Mouse (Mus musculus) thymus, adult 2 months (tissue): ENCODE measurements around the gene Pla2g4b. TPM values are rescaled to one million over a fixed set of nuclear protein-coding genes. Genes with fewer than 3 reads are reported as not detected.
A peak's percentile ranks its signal among the peaks of the same experiment; 100 is the strongest.

ENCODE experiments used
- DNase-seq: peaks from one replicate; pipeline ENCODE4 v3.0.0; 2021
- H3K27ac ChIP-seq: fragments of 200-500 bp; 2 replicates; pipeline ENCODE4 v1.5.1; 2012; ENCODE audit warnings: low read length, control low read depth; ENCODE audit not compliant: control insufficient read depth, insufficient read depth
- H3K27me3 ChIP-seq: fragments of 200-500 bp; 2 replicates; pipeline ENCODE4 v1.6.1; 2012; ENCODE audit warnings: mild to moderate bottlenecking, low read length, moderate library complexity, mixed read lengths; ENCODE audit not compliant: control insufficient read depth, insufficient read depth
- H3K36me3 ChIP-seq: fragments of 200-500 bp; 2 replicates; pipeline ENCODE4 v1.6.1; 2012; ENCODE audit warnings: mild to moderate bottlenecking, low read length, moderate library complexity; ENCODE audit not compliant: control insufficient read depth, insufficient read depth
- H3K4me1 ChIP-seq: fragments of 200-500 bp; replicated peaks from 2 replicates; pipeline ENCODE4 v1.6.1; 2012; ENCODE audit warnings: low read length; ENCODE audit not compliant: control insufficient read depth, insufficient read depth
- H3K4me3 ChIP-seq: fragments of 200-500 bp; 2 replicates; pipeline ENCODE4 v1.5.1; 2012; ENCODE audit warnings: mild to moderate bottlenecking, low read length, control low read depth, moderate library complexity; ENCODE audit not compliant: control insufficient read depth, insufficient read depth
- CTCF ChIP-seq: fragments of 200-500 bp; IDR thresholded peaks from 2 replicates; pipeline ENCODE4 v1.5.1; 2012; ENCODE audit warnings: mild to moderate bottlenecking, control low read depth, low read length, moderate library complexity, borderline replicate concordance; ENCODE audit not compliant: control insufficient read depth, poor library complexity, insufficient read depth; ENCODE audit errors: extremely low read depth
- POLR2A ChIP-seq: fragments of 200-500 bp; IDR thresholded peaks from 2 replicates; pipeline ENCODE4 v1.6.1; 2012; ENCODE audit warnings: mild to moderate bottlenecking, low read length, control low read depth, moderate library complexity; ENCODE audit not compliant: control insufficient read depth, poor library complexity, insufficient read depth; ENCODE audit errors: extremely low read depth
- WGBS: fragments of 180-500 bp; shearing (Covaris S2); methylation state at CpG from one replicate; pipeline ENCODE4 v1.1.7; 2018; 5-methylcytosine and 5-hydroxymethylcytosine counted together
- polyA plus RNA-seq: library from polyadenylated mRNA; depleted of rRNA; stranded (reverse); fragments of >200 nt; gene quantifications from 2 replicates; pipeline ENCODE4 v1.2.3, GENCODE M21; 2012

Gene Pla2g4b
- polyA plus RNA-seq, 1 experiment: 7.7 TPM

DNA sequence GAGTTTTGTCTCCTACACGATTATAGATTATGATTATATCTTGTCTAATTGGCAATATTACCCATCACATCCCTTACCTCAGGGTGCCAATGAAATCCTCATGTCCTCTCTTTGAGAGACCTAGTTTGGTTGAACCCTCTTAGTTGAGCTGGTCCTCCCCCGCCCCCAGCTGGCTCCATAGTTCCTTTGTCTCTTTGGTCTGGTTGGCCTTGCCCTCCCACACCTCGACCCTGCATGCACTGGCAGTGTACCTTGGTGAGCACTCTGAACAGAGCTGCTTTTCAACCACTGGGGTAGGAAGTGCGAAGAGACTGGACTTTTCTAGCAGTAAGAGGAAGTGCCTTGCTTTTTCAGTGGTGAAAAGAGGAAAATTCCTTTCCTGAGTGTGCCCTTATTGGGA, 31.3 kb upstream of the Pla2g4b start:
- Histone ChIP-seq H3K4me3 (no peak overlapping the region), H3K27ac (no peak overlapping the region)
- no peak for TF ChIP-seq CTCF
- TF ChIP-seq POLR2A: no peak

DNA sequence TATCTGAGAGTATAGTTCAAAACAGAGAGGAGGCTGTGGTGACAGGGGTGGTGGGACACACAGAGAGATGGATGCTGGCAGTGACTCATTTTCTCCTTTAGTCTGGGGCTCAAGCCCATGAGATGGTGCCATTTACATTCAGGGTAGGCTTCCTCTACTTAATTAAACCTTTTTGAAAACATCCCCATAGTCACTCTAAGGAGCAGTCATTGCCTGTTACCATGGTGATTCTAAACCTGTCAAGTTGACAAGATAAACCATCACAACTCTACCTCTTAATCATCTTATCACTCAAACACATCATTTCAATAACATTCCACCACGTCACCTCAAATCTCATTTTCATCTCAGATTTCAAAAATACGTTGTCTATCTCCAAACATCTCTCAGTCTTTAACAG, 29.2 kb upstream of the Pla2g4b start:
- Histone ChIP-seq H3K4me3 (no peak overlapping the region), H3K36me3 (no peaks in the 10 kb centered on the region), H3K27me3 (no peaks in the 10 kb centered on the region), H3K4me1 (no peaks in the 10 kb centered on the region), H3K27ac (no peak overlapping the region)
- WGBS: 92% methylated on average over 2 of the region's 2 CpGs
- TF ChIP-seq CTCF (no peak), POLR2A (no peak)
- DNase-seq: no peak

More for the DNA sequence above, 31.3 kb upstream of the Pla2g4b start:
- DNase-seq: no peak
- 67% methylated on average over 4 of the region's 4 CpGs for WGBS
- no peaks in the 10 kb centered on the region for H3K4me1 ChIP-seq
- no peaks in the 10 kb centered on the region for H3K27me3 ChIP-seq
- no peaks in the 10 kb centered on the region for H3K36me3 ChIP-seq

DNA sequence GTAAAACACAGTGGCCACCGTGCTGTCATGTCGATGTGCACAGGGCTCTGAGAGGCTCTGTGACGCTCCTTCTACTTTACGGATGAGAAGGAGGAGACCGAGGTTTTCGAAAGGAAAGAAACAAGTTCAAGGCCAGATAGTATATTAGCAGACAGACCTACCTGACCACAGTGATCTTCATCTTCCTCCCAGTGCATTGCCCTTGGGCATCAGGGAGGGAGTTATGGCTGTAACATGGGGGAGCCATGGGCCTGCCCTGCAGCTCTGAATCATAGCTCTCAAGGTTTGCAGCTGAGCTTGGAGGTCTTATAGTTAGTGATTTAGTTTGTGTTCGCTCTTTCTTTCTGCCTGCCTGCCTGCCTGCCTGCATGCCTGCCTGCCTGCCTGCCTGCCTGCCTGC, 26.5 kb upstream of the Pla2g4b start:
- no peak for DNase-seq
- 96% methylated on average over 7 of the region's 7 CpGs for WGBS
- H3K4me1 ChIP-seq: no peaks in the 10 kb centered on the region
- TF ChIP-seq POLR2A: no peak
- H3K27ac ChIP-seq: no peak overlapping the region
- no peak overlapping the region for H3K4me3 ChIP-seq
- no peaks in the 10 kb centered on the region for H3K36me3 ChIP-seq
- H3K27me3 ChIP-seq: no peaks in the 10 kb centered on the region

DNA sequence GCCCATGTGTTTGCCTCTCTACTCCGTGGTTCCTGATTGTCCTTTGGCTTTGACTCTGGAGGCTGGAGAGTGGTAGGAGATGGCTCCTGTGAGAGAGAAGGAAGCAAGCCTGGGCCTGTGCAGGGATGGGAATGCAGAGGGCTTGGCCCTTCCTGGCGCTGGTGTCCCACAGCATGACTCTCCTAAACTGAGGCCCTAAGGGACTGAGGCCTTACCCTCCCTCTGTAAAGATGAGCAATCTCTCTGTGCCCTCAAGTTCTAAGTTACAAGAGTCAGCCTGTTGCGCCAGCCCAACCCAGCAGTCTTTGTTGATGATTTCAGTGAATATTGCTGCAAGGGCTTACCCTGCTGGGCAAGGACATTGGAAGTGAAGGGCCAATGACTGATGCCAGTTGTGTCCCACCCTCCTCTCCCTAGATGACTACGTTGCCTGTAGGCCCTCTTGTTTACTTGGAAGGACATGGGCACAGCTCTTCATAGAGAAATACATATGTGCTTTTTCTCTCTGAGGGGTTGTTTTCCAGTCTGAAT, 25.5 kb upstream of the Pla2g4b start:
- WGBS: 92% methylated on average over 4 of the region's 4 CpGs
- Histone ChIP-seq H3K36me3 (no peaks in the 10 kb centered on the region), H3K4me1 (no peaks in the 10 kb centered on the region), H3K27me3 (no peaks in the 10 kb centered on the region), H3K4me3 (no peak overlapping the region), H3K27ac (no peak overlapping the region)
- TF ChIP-seq POLR2A: no peak
- TF ChIP-seq CTCF: no peak
- no peak for DNase-seq

DNA sequence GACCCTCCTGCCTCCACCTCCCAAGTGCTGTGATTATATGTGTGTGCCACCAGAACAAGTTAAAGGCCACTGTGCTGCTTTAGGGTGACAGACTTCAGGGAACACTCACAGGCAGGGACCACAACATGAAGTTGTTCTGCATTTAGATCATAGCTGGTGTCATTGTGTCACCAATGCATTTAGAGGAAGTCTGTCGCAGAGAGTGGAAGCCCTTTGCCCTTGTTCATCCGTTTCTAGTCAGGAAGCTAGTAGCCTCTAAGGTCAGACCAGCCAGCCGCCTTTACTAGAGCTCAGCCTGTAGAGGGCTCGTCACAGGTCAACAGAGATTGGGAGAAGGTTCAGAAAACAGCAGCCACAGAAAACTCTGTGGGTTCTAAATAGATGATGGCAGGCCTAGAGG, 24.5 kb upstream of the Pla2g4b start:
- Histone ChIP-seq H3K36me3 (no peaks in the 10 kb centered on the region), H3K27me3 (no peaks in the 10 kb centered on the region), H3K4me3 (no peak overlapping the region), H3K27ac (no peak overlapping the region), H3K4me1 (no peaks in the 10 kb centered on the region)
- no peak for TF ChIP-seq POLR2A
- WGBS: 38% methylated on average over 4 of the region's 4 CpGs
- DNase-seq: no peak

DNA sequence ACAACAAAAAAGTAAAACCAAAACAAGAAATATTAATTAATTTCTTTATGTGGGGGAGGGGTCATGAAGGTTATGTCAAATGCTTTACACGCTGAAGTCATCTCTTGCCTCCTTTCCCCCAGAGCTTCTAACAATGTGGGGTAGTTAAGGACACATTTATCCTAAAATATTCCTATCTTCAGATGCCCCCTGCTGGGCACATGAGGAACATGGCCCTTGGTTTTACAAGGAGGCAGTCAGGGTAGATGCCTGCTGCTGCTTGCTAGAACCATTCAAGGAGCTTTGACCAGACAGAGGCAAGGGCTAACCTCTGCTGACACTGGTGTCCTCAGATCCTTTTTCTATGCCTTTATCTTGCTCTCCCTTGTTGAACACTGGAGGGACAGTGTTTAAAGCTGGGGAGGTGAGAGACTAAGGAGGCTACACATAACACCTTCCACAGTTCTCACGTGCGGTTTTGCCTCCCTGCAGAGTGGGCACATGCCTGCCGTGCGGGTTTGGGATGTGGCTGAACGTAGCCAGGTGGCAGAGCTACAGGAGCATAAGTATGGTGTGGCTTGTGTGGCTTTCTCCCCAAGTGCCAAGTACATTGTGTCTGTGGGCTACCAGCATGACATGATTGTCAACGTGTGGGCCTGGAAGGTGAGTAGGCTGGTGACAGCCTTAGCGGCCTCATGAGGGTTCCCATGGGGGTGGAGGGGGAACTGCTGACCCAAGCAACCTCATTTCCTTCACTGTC, 21.6 kb upstream of the Pla2g4b start:
- TF ChIP-seq CTCF: no peak
- TF ChIP-seq POLR2A: no peak
- Histone ChIP-seq H3K4me3 (no peak overlapping the region), H3K27ac (no peak overlapping the region), H3K4me1 (no peaks in the 10 kb centered on the region), H3K36me3 (no peaks in the 10 kb centered on the region), H3K27me3 (no peaks in the 10 kb centered on the region)
- WGBS: 79% methylated on average over 8 of the region's 8 CpGs
- DNase-seq: peak; percentile 56

DNA sequence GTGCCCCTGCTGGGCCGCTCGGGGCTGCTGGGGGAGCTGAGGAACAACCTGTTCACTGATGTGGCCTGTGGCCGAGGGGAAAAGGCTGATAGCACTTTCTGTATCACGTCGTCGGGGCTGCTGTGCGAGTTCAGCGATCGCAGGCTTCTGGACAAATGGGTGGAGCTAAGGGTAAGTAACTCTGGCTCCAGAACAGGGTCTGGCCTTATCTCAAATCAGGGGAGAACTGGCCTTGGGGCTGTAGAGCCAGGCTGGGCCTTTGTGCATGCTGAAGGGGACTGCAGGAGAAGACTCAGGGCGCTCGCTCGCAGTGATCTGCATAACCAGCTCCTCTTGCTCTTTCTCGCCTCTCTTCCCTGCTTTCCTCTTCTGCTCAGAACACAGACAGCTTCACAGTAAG, 20.3 kb upstream of the Pla2g4b start:
- no peak overlapping the region for H3K4me3 ChIP-seq

More for the DNA sequence above, 20.3 kb upstream of the Pla2g4b start:
- no peak for DNase-seq
- 95% methylated on average over 13 of the region's 13 CpGs for WGBS
- Histone ChIP-seq H3K4me1 (no peaks in the 10 kb centered on the region), H3K36me3 (no peaks in the 10 kb centered on the region), H3K27ac (no peak overlapping the region), H3K27me3 (no peaks in the 10 kb centered on the region)
- TF ChIP-seq POLR2A (no peak), CTCF (no peak)
